ENCODE assay signal across 10 mouse cellular contexts in the genomic region with DNA sequence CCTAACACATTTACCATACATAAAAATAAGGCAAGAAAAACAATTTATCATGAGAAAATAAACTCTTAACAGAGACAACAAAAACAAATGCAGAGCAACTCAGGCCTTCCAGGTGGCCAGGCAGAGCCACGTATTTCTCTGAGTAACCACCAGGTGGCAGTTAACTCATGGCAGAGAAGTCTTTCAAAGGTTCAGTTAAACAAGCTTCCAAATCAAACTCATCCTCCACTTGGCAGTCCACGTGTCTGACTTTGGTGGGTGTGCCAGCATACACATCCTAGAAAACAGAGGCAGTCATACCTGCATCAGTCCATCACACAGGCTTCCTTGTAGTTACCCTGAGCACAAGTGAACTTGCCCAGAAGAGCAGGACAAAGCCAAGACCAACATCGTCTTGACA. TPM values are rescaled to one million over a fixed set of nuclear protein-coding genes. Genes with fewer than 3 reads are reported as not detected.
DNase-seq lines count a peak whose midpoint lies in the region; ATAC-seq and TF ChIP-seq lines count a peak whose summit lies in the region.
"Had no signal": no experiment of that assay in that cellular context is flagged by ENCODE, and none has a peak within 500 bp of the region (broad histone marks: within the 10 kb centered on the region; RNA-seq: fewer than 3 reads in every experiment).

No protein-coding gene starts in this region.

- H3K36me3 ChIP-seq in liver, embryonic 12.5 days, result peaks cover 94% of the 10 kb centered on the region
- H3K36me3 ChIP-seq in stomach, postnatal 0 days (ENCODE audit: control insufficient read depth, insufficient read depth, low read length), result peaks cover 20% of the 10 kb centered on the region

- no peak overlapping the region for H3K4me2 ChIP-seq in liver, embryonic 12.5 days
- H3K4me2 ChIP-seq in stomach, postnatal 0 days (replicated peaks; ENCODE audit: low read depth), result no peak overlapping the region
- H3K4me2 ChIP-seq: heart, embryonic 15.5 days; neural tube, embryonic 13.5 days had no signal

- H3K4me1 ChIP-seq in liver, embryonic 12.5 days, result peaks cover 25% of the 10 kb centered on the region
- H3K4me1 ChIP-seq in stomach, postnatal 0 days (replicated peaks; ENCODE audit: control insufficient read depth, insufficient read depth), result no peaks in the 10 kb centered on the region
- H3K4me1 ChIP-seq: neural tube, embryonic 13.5 days had no signal

- no peak for ATAC-seq in liver, embryonic 12.5 days
- peak; percentile 57; the same call in 1 of the 2 replicates for ATAC-seq in stomach, postnatal 0 days (ENCODE audit: low FRiP score, low TSS enrichment)

- no peak overlapping the region for H3K27ac ChIP-seq in liver, embryonic 12.5 days
- no peak overlapping the region for H3K27ac ChIP-seq in stomach, postnatal 0 days (replicated peaks)
- H3K27ac ChIP-seq: heart, embryonic 15.5 days; neural tube, embryonic 13.5 days had no signal

- peak; percentile 83 for TF ChIP-seq CTCF in stomach, postnatal 0 days (IDR thresholded peaks at IDR 0.05; ENCODE audit: low read depth)

- H3K9ac ChIP-seq in liver, embryonic 12.5 days, result no peak overlapping the region
- H3K9ac ChIP-seq in stomach, postnatal 0 days (ENCODE audit: low read length), result no peak overlapping the region
- H3K9ac ChIP-seq: heart, embryonic 15.5 days; neural tube, embryonic 13.5 days had no signal

- no peak for TF ChIP-seq EP300 in stomach, postnatal 0 days (optimal IDR thresholded peaks at IDR 0.05)

- DNase-seq in adrenal gland, postnatal 36 days, result peak; percentile 19 to 47
- DNase-seq in adrenal gland, postnatal 4 days (ENCODE audit: low spot score in 2 of 2), result no peak
- peak; percentile 32 for DNase-seq in liver
- DNase-seq in embryo, embryonic 10 days (ENCODE audit: low spot score), result peak; percentile 64
- DNase-seq in kidney, postnatal 14 days, result peak; percentile 58
- DNase-seq in lung, postnatal 14 days, result peak; percentile 35
- peak; percentile 48 for DNase-seq in stomach, postnatal 0 days (ENCODE audit: low spot score)

- H3K9me3 ChIP-seq in liver, embryonic 12.5 days (replicated peaks), result no peaks in the 10 kb centered on the region
- H3K9me3 ChIP-seq in stomach, postnatal 0 days (ENCODE audit: control insufficient read depth, low read length), result no peaks in the 10 kb centered on the region
- H3K9me3 ChIP-seq: heart, embryonic 15.5 days; neural tube, embryonic 13.5 days had no signal

- WGBS in liver, embryonic 12.5 days (ENCODE audit: insufficient replicate concordance), result 40% methylated on average over 3 of the region's 3 CpGs
- WGBS in stomach, postnatal 0 days, result 24% methylated on average over 3 of the region's 3 CpGs

- H3K4me3 ChIP-seq in liver, embryonic 12.5 days, result no peak overlapping the region
- no peak overlapping the region for H3K4me3 ChIP-seq in stomach, postnatal 0 days (ENCODE audit: low read depth, low read length)
- H3K4me3 ChIP-seq: heart, embryonic 15.5 days; neural tube, embryonic 13.5 days had no signal

- H3K27me3 ChIP-seq in liver, embryonic 12.5 days (replicated peaks), result no peaks in the 10 kb centered on the region
- no peaks in the 10 kb centered on the region for H3K27me3 ChIP-seq in stomach, postnatal 0 days (ENCODE audit: control insufficient read depth, insufficient read depth, low read length)
- H3K27me3 ChIP-seq: heart, embryonic 15.5 days; neural tube, embryonic 13.5 days had no signal

RNA-seq across cellular contexts. Expression of gene Gm9903, which starts 10.9 kb away (rescaled TPM):
- total RNA-seq in adrenal gland, postnatal 36 days (2021), result under 1 TPM; 0.30 to 0.36 TPM
- total RNA-seq in adrenal gland, postnatal 4 days (2021), result 1 to 10 TPM in 1 of 2 experiments, under 1 TPM in 1; 0.56 to 1.1 TPM
- 0.11 and 0.19 TPM in 2 replicates for polyA plus RNA-seq in liver, embryonic 12.5 days (2016; fragmentation: Nextera tagmentation; extraction: Ambion mirVana)
- 0.25 and 0.42 TPM in 2 replicates for polyA plus RNA-seq in stomach, postnatal 0 days (2015; fragmentation: Nextera tagmentation; extraction: Ambion mirVana)

RNA-seq across cellular contexts. Expression of gene Fam53a, which starts 11.2 kb away (rescaled TPM):
- total RNA-seq in adrenal gland, postnatal 36 days (2021), result 10 to 100 TPM; 27.5 to 28.3 TPM
- 10 to 100 TPM; 29.5 to 29.7 TPM for total RNA-seq in adrenal gland, postnatal 4 days (2021)
- polyA plus RNA-seq in liver, embryonic 12.5 days (2016; fragmentation: Nextera tagmentation; extraction: Ambion mirVana), result 32.4 and 40.7 TPM in 2 replicates
- polyA plus RNA-seq in stomach, postnatal 0 days (2015; fragmentation: Nextera tagmentation; extraction: Ambion mirVana), result 44.9 and 45.0 TPM in 2 replicates

RNA-seq across cellular contexts. Expression of gene Slbp, which starts 11.7 kb away (rescaled TPM):
- 10 to 100 TPM; 44.8 to 47.8 TPM for total RNA-seq in adrenal gland, postnatal 36 days (2021)
- total RNA-seq in adrenal gland, postnatal 4 days (2021), result 10 to 100 TPM; 65.7 to 71.6 TPM
- 326 and 340 TPM in 2 replicates for polyA plus RNA-seq in liver, embryonic 12.5 days (2016; fragmentation: Nextera tagmentation; extraction: Ambion mirVana)
- 84.0 and 87.3 TPM in 2 replicates for polyA plus RNA-seq in stomach, postnatal 0 days (2015; fragmentation: Nextera tagmentation; extraction: Ambion mirVana)

RNA-seq across cellular contexts. Expression of gene Tacc3, which starts 17.3 kb away (rescaled TPM):
- total RNA-seq in adrenal gland, postnatal 36 days (2021), result 1 to 10 TPM; 7.6 to 8.4 TPM
- total RNA-seq in adrenal gland, postnatal 4 days (2021), result 10 to 100 TPM; 47.4 to 49.1 TPM
- polyA plus RNA-seq in liver, embryonic 12.5 days (2016; fragmentation: Nextera tagmentation; extraction: Ambion mirVana), result 199 and 203 TPM in 2 replicates
- polyA plus RNA-seq in stomach, postnatal 0 days (2015; fragmentation: Nextera tagmentation; extraction: Ambion mirVana), result 33.8 and 44.0 TPM in 2 replicates

RNA-seq across cellular contexts. Expression of gene Tmem129, which starts 17.6 kb away (rescaled TPM):
- 10 to 100 TPM; 25.9 to 28.5 TPM for total RNA-seq in adrenal gland, postnatal 36 days (2021)
- 10 to 100 TPM; 20.2 to 21.8 TPM for total RNA-seq in adrenal gland, postnatal 4 days (2021)
- polyA plus RNA-seq in liver, embryonic 12.5 days (2016; fragmentation: Nextera tagmentation; extraction: Ambion mirVana), result 26.4 and 27.3 TPM in 2 replicates
- polyA plus RNA-seq in stomach, postnatal 0 days (2015; fragmentation: Nextera tagmentation; extraction: Ambion mirVana), result 16.7 and 17.4 TPM in 2 replicates

Comparison
In these comparisons a context has a peak if more than half of its experiments do, and no peak if none do; other contexts are left out.
1. DNase-seq: peak in adrenal gland, postnatal 36 days (2 of 2), liver (single experiment), embryo, embryonic 10 days (single experiment), kidney, postnatal 14 days (single experiment), lung, postnatal 14 days (single experiment) and stomach, postnatal 0 days (single experiment); none in adrenal gland, postnatal 4 days (0 of 2).